8 mouse cellular contexts compared by ENCODE assay signal in the genomic region with DNA sequence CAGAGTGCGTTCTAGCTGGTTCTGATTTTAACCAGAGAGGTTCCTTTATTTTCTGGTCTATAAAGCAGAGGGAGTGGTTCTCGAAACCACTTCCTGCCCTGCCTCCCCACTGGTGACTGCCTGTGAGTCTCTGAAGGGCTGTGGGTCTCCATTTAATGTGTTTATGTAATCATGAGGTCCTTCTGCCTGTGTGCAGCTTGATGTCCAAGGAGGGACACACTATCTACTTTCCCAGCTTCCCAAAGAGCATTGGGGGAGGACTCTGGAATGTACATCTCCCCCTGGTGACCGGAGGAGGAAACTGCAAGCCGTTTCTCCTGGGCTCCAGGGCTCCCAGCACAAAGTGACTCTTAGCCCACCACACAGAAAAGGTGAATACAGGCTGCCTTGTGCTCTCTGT.
A peak's percentile ranks its signal among the peaks of the same experiment; 100 is the strongest.
DNase-seq lines count a peak whose midpoint lies in the region; ATAC-seq lines count a peak whose summit lies in the region.

No protein-coding gene starts in this region.

- peak; percentile 67; the same call in 1 of the 2 replicates for ATAC-seq in frontal cortex, adult (ENCODE audit: low TSS enrichment)

- no peak for DNase-seq in frontal cortex, postnatal 10 days (ENCODE audit: low spot score in 2 of 2)
- peak; percentile 58 to 70 for DNase-seq in CD8-positive naive resting alpha-beta T cell, adult 2 months (ENCODE audit: low read depth in 2 of 2, low spot score in 2 of 2)
- DNase-seq in c-Kit-positive CD71-negative TER-119-negative erythroid progenitor cells, embryonic 14.5 days (ENCODE audit: low read depth) = peak; percentile 33
- peak; percentile 69 for DNase-seq in gastrocnemius, adult 18-20 months (ENCODE audit: low spot score)
- peak; percentile 74 for DNase-seq in kidney, postnatal 10 days
- DNase-seq in lung, postnatal 14 days = peak; percentile 70
- DNase-seq in spleen, postnatal 10 days (ENCODE audit: low spot score in 2 of 2) = peak; percentile 37 to 62

Comparison
In these comparisons a context has a peak if more than half of its experiments do, and no peak if none do; other contexts are left out.
1. DNase-seq: peak in CD8-positive naive resting alpha-beta T cell, adult 2 months (2 of 2), c-Kit-positive CD71-negative TER-119-negative erythroid progenitor cells, embryonic 14.5 days (single experiment), gastrocnemius, adult 18-20 months (single experiment), kidney, postnatal 10 days (single experiment), lung, postnatal 14 days (single experiment) and spleen, postnatal 10 days (2 of 2); none in frontal cortex, postnatal 10 days (0 of 2).